Mouse (Mus musculus) stomach, embryonic 14.5 days (tissue): ENCODE results near the gene Dmrtc1c1. TPM values are rescaled to one million over a fixed set of nuclear protein-coding genes. Genes with fewer than 3 reads are reported as not detected.
"Not testable (repeated sequence)": the region's sequence is repeated elsewhere in the genome, so short reads cannot be mapped to it uniquely, and the experiment has no call there.

Experiments
- ATAC-seq: fragments of 200-750 bp; cut with Nextera tagmentation; 2 replicates; pipeline ENCODE4 v1.8.0; 2017; ENCODE audit warnings: low read depth, moderate TSS enrichment; ENCODE audit not compliant: insufficient number of reproducible peaks, insufficient read depth, low FRiP score
- H3K27ac ChIP-seq: fragments of 300-500 bp; sonication (generic); 2 replicates; pipeline ENCODE4 v1.5.1; 2014; ENCODE audit warnings: mild to moderate bottlenecking, low read length, moderate library complexity, mixed read lengths
- H3K27me3 ChIP-seq: fragments of 300-500 bp; sonication (generic); 2 replicates; pipeline ENCODE4 v1.6.1; 2014; ENCODE audit warnings: low read length, control low read depth, mixed read lengths; ENCODE audit not compliant: control insufficient read depth, insufficient read depth
- H3K36me3 ChIP-seq: fragments of 300-500 bp; sonication (generic); 2 replicates; pipeline ENCODE4 v1.6.1; 2014; ENCODE audit warnings: mild to moderate bottlenecking, control low read depth, low read length, moderate library complexity, mixed read lengths; ENCODE audit not compliant: control insufficient read depth, insufficient read depth
- H3K4me1 ChIP-seq: fragments of 300-500 bp; sonication (generic); 2 replicates; pipeline ENCODE4 v1.6.1; 2014; ENCODE audit warnings: low read length, control low read depth, mixed read lengths; ENCODE audit not compliant: control insufficient read depth, insufficient read depth
- H3K4me2 ChIP-seq: fragments of 300-500 bp; sonication (generic); replicated peaks from 2 replicates; pipeline ENCODE4 v1.6.1; 2014; ENCODE audit warnings: low read depth, low read length, control low read depth
- H3K4me3 ChIP-seq: fragments of 300-500 bp; sonication (generic); 2 replicates; pipeline ENCODE4 v1.5.1; 2014; ENCODE audit warnings: low read depth, low read length, control low read depth
- H3K9ac ChIP-seq: fragments of 300-500 bp; sonication (generic); replicated peaks from 2 replicates; pipeline ENCODE4 v1.6.1; 2014; ENCODE audit warnings: low read depth, mild to moderate bottlenecking, control low read depth, low read length, moderate library complexity, mixed read lengths
- H3K9me3 ChIP-seq: fragments of 300-500 bp; sonication (generic); 2 replicates; pipeline ENCODE4 v1.6.1; 2016; ENCODE audit warnings: low read depth, low read length, control low read depth; ENCODE audit not compliant: control insufficient read depth
- WGBS: fragments of 180-500 bp; shearing (Covaris S2); extraction: QIAGEN DNeasy Blood & Tissue Kit; methylation state at CpG from one replicate; pipeline ENCODE4 v1.1.7; 2014; 5-methylcytosine and 5-hydroxymethylcytosine counted together
- polyA plus RNA-seq: library from polyadenylated mRNA; unstranded; fragments of >200 nt; fragmentation: Nextera tagmentation; extraction: Ambion mirVana; gene quantifications from 2 replicates; pipeline ENCODE4 v1.2.1, GENCODE M21; 2014

The Dmrtc1c1 gene
- not detected in 2 replicates for polyA plus RNA-seq

- not testable (repeated sequence) for H3K36me3 ChIP-seq, ATAC-seq, H3K27me3 ChIP-seq, H3K9me3 ChIP-seq, H3K9ac ChIP-seq, H3K4me3 ChIP-seq, H3K4me1 ChIP-seq, H3K4me2 ChIP-seq, H3K27ac ChIP-seq
- WGBS = 77% methylated on average over 2 of the region's 14 CpGs
These were observed at the start of gene Dmrtc1c1 for GRCm38 (mm10) chrX:102802663-102803062. TSS of gene Dmrtc1c1 (plus strand) at chrX:102802963.

GRCm38 (mm10) chrX:102765878-102766277 is 36.9 kb upstream of the Dmrtc1c1 start:
- 49% methylated on average over 4 of the region's 4 CpGs for WGBS
- H3K4me3 ChIP-seq = no peak overlapping the region
- ATAC-seq = no peak

GRCm38 (mm10) chrX:102812311-102812710 is 9.5 kb downstream of the Dmrtc1c1 start:
- Histone ChIP-seq H3K27ac (no peak overlapping the region), H3K9ac (no peak overlapping the region), H3K4me2 (no peak overlapping the region), H3K4me3 (no peak overlapping the region), H3K27me3 (no peaks in the 10 kb centered on the region), H3K36me3 (no peaks in the 10 kb centered on the region), H3K4me1 (no peaks in the 10 kb centered on the region), H3K9me3 (no peaks in the 10 kb centered on the region)
- no peak for ATAC-seq
- 55% methylated on average over 4 of the region's 4 CpGs for WGBS

More at GRCm38 (mm10) chrX:102765878-102766277, 36.9 kb upstream of the Dmrtc1c1 start:
- H3K9ac ChIP-seq = no peak overlapping the region
- H3K9me3 ChIP-seq = no peaks in the 10 kb centered on the region
- H3K27me3 ChIP-seq = no peaks in the 10 kb centered on the region
- H3K4me1 ChIP-seq = no peaks in the 10 kb centered on the region
- H3K36me3 ChIP-seq = no peaks in the 10 kb centered on the region
- H3K27ac ChIP-seq = no peak overlapping the region
- H3K4me2 ChIP-seq = no peak overlapping the region

GRCm38 (mm10) chrX:102854516-102854915 is 51.8 kb downstream of the Dmrtc1c1 start, which contains the start of gene Dmrtc1c2:
TSS of gene Dmrtc1c2 (minus strand) at chrX:102854616.
- H3K36me3 ChIP-seq = not testable (repeated sequence)
- WGBS = 100% methylated on average over 4 of the region's 13 CpGs

More at GRCm38 (mm10) chrX:102854516-102854915, 51.8 kb downstream of the Dmrtc1c1 start, which contains the start of gene Dmrtc1c2:
- not testable (repeated sequence) for H3K27ac ChIP-seq, H3K4me2 ChIP-seq, H3K9me3 ChIP-seq, ATAC-seq, H3K9ac ChIP-seq, H3K27me3 ChIP-seq, H3K4me1 ChIP-seq, H3K4me3 ChIP-seq

Other genes with a start within 250 kb of the Dmrtc1c1 start
- gene Phka1, start 158.7 kb upstream of the Dmrtc1c1 start, polyA plus RNA-seq = 10.9 and 11.5 TPM in 2 replicates
- gene Gm3880, start 116.0 kb upstream of the Dmrtc1c1 start, polyA plus RNA-seq = not detected in 2 replicates
- gene Gm9112, start 95.3 kb upstream of the Dmrtc1c1 start, polyA plus RNA-seq = not detected in 2 replicates
- gene Dmrtc1b, start 95.1 kb upstream of the Dmrtc1c1 start, polyA plus RNA-seq = not detected in 2 replicates
- not detected in 2 replicates for gene Dmrtc1c2, start 51.7 kb downstream of the Dmrtc1c1 start, polyA plus RNA-seq
- not detected in 2 replicates for gene 1700031F05Rik, start 65.0 kb downstream of the Dmrtc1c1 start, polyA plus RNA-seq
- gene Dmrtc1a, start 105.7 kb downstream of the Dmrtc1c1 start, polyA plus RNA-seq = 1.8 and 2.4 TPM in 2 replicates
- not detected in 2 replicates for gene 1700011M02Rik, start 105.9 kb downstream of the Dmrtc1c1 start, polyA plus RNA-seq
- gene 1700018G05Rik, start 125.4 kb downstream of the Dmrtc1c1 start, polyA plus RNA-seq = not detected in 2 replicates